Mouse (Mus musculus) heart, postnatal 0 days (tissue): Measurements from ENCODE around the gene Cwc25. TPM values are rescaled to one million over a fixed set of nuclear protein-coding genes. Genes with fewer than 3 reads are reported as not detected.

Source experiments
- ATAC-seq: fragments of 200-750 bp; cut with Nextera tagmentation; 2 replicates; pipeline ENCODE4 v1.8.0; 2017; ENCODE audit warnings: low read depth, moderate number of reproducible peaks, moderate library complexity; ENCODE audit not compliant: insufficient read depth
- DNase-seq: peaks from one replicate; pipeline ENCODE4 v3.0.0-alpha.2; 2016; ENCODE audit warnings: low spot score
- H3K27ac ChIP-seq: fragments of 300-500 bp; sonication (generic); 2 replicates; pipeline ENCODE4 v1.5.1; 2014; ENCODE audit warnings: low read depth, mild to moderate bottlenecking
- H3K27me3 ChIP-seq: fragments of 300-500 bp; sonication (generic); 2 replicates; pipeline ENCODE4 v1.6.1; 2014; ENCODE audit warnings: low read length, mixed read lengths; ENCODE audit not compliant: control insufficient read depth, insufficient read depth
- H3K36me3 ChIP-seq: fragments of 300-500 bp; sonication (generic); replicated peaks from 2 replicates; pipeline ENCODE4 v1.6.1; 2014; ENCODE audit warnings: low read length, mixed read lengths; ENCODE audit not compliant: control insufficient read depth, insufficient read depth
- H3K4me1 ChIP-seq: fragments of 300-500 bp; sonication (generic); 2 replicates; pipeline ENCODE4 v1.6.1; 2014; ENCODE audit warnings: antibody characterized with exemption; ENCODE audit not compliant: control insufficient read depth, insufficient read depth
- H3K4me2 ChIP-seq: fragments of 300-500 bp; sonication (generic); 2 replicates; pipeline ENCODE4 v1.6.1; 2014; ENCODE audit warnings: low read depth, mild to moderate bottlenecking, low read length, moderate library complexity
- H3K4me3 ChIP-seq: fragments of 300-500 bp; sonication (generic); 2 replicates; pipeline ENCODE4 v1.5.1; 2014; ENCODE audit warnings: low read depth, low read length
- H3K9ac ChIP-seq: fragments of 300-500 bp; sonication (generic); replicated peaks from 2 replicates; pipeline ENCODE4 v1.6.1; 2014; ENCODE audit warnings: low read depth, low read length, mixed read lengths
- H3K9me3 ChIP-seq: fragments of 300-500 bp; sonication (generic); replicated peaks from 2 replicates; pipeline ENCODE4 v1.6.1; 2016; ENCODE audit warnings: low read length; ENCODE audit not compliant: control insufficient read depth
- CTCF ChIP-seq: IDR thresholded peaks from 2 replicates; pipeline ENCODE4 v1.5.1; 2016; ENCODE audit warnings: antibody characterized with exemption, control low read depth, low read depth
- EP300 ChIP-seq: IDR thresholded peaks from 2 replicates; pipeline ENCODE4 v1.6.1; 2016; ENCODE audit warnings: antibody characterized with exemption, low read depth
- WGBS: fragments of 180-500 bp; shearing (Covaris S2); extraction: QIAGEN DNeasy Blood & Tissue Kit; methylation state at CpG from one replicate; pipeline ENCODE4 v1.1.7; 2014; 5-methylcytosine and 5-hydroxymethylcytosine counted together
- polyA plus RNA-seq: library from polyadenylated mRNA; unstranded; fragments of >200 nt; fragmentation: Nextera tagmentation; extraction: Ambion mirVana; gene quantifications from 2 replicates; pipeline ENCODE4 v1.2.1, GENCODE M21; 2015
- total RNA-seq: library from RNA; depleted of rRNA; stranded (reverse); fragments of >200 nt; gene quantifications from 2 replicates; pipeline ENCODE4 v1.2.3, GENCODE M21; 2014; ENCODE audit warnings: low replicate concordance; rRNA removed

Cwc25 gene
- total RNA-seq: 3.2 and 3.5 TPM in 2 replicates
- polyA plus RNA-seq: 7.7 and 8.2 TPM in 2 replicates

GRCm38 (mm10) chr11:97766154-97766881, at the start of gene Cwc25:
TSS of gene Cwc25 (minus strand) at chr11:97766556.
- ATAC-seq (peak; percentile 97), DNase-seq (peak; percentile 93)
- H3K4me1 ChIP-seq: peaks cover 10% of the 10 kb centered on the region
- H3K4me3 ChIP-seq: peak within 1 kb of the TSS; percentile 86
- peak within 1 kb of the TSS; percentile 89 for H3K27ac ChIP-seq
- H3K4me2 ChIP-seq: peak within 1 kb of the TSS; percentile 91
- H3K9me3 ChIP-seq: no peaks in the 10 kb centered on the region
- peaks cover 21% of the 10 kb centered on the region for H3K36me3 ChIP-seq
- TF ChIP-seq EP300 (no peak), CTCF (no peak)
- under 1% methylated on average over 38 of the region's 38 CpGs for WGBS
- no peaks in the 10 kb centered on the region for H3K27me3 ChIP-seq
- H3K9ac ChIP-seq: peak within 1 kb of the TSS; percentile 92

GRCm38 (mm10) chr11:97815736-97816135, 49.4 kb upstream of the Cwc25 start:
- ATAC-seq (no peak), DNase-seq (no peak)
- H3K4me2 ChIP-seq: no peak overlapping the region
- H3K4me3 ChIP-seq: no peak overlapping the region
- no peaks in the 10 kb centered on the region for H3K27me3 ChIP-seq
- WGBS: 77% methylated on average over 11 of the region's 11 CpGs
- no peak overlapping the region for H3K9ac ChIP-seq
- no peaks in the 10 kb centered on the region for H3K9me3 ChIP-seq
- H3K27ac ChIP-seq: no peak overlapping the region
- H3K36me3 ChIP-seq: peaks cover 26% of the 10 kb centered on the region
- TF ChIP-seq EP300 (no peak), CTCF (no peak)
- H3K4me1 ChIP-seq: peaks cover 66% of the 10 kb centered on the region

GRCm38 (mm10) chr11:97813746-97814515, 47.6 kb upstream of the Cwc25 start:
- WGBS: 75% methylated on average over 17 of the region's 17 CpGs
- Histone ChIP-seq H3K27me3 (no peaks in the 10 kb centered on the region), H3K9ac (no peak overlapping the region), H3K4me1 (peaks cover 70% of the 10 kb centered on the region), H3K4me3 (no peak overlapping the region), H3K27ac (no peak overlapping the region), H3K9me3 (no peaks in the 10 kb centered on the region), H3K4me2 (no peak overlapping the region), H3K36me3 (peaks cover 31% of the 10 kb centered on the region)
- ATAC-seq: no peak
- DNase-seq: no peak
- TF ChIP-seq EP300 (no peak), CTCF (no peak)

GRCm38 (mm10) chr11:97813085-97813484, 46.7 kb upstream of the Cwc25 start:
- TF ChIP-seq CTCF (no peak), EP300 (no peak)
- 50% methylated on average over 7 of the region's 7 CpGs for WGBS
- H3K4me3 ChIP-seq: no peak overlapping the region
- H3K36me3 ChIP-seq: peaks cover 31% of the 10 kb centered on the region
- H3K27me3 ChIP-seq: no peaks in the 10 kb centered on the region
- DNase-seq (no peak), ATAC-seq (no peak)
- H3K27ac ChIP-seq: no peak overlapping the region
- no peak overlapping the region for H3K9ac ChIP-seq
- no peaks in the 10 kb centered on the region for H3K9me3 ChIP-seq
- H3K4me2 ChIP-seq: no peak overlapping the region
- peaks cover 70% of the 10 kb centered on the region for H3K4me1 ChIP-seq

- Histone ChIP-seq H3K27me3 (no peaks in the 10 kb centered on the region), H3K4me1 (peaks cover 67% of the 10 kb centered on the region), H3K27ac (no peak overlapping the region), H3K36me3 (peaks cover 31% of the 10 kb centered on the region), H3K4me3 (no peak overlapping the region), H3K9me3 (no peaks in the 10 kb centered on the region), H3K4me2 (no peak overlapping the region), H3K9ac (no peak overlapping the region)
- ATAC-seq: no peak
- no peak for DNase-seq
- TF ChIP-seq EP300: no peak
- TF ChIP-seq CTCF: no peak
- WGBS: 62% methylated on average over 3 of the region's 3 CpGs
These were observed 46.1 kb upstream of the Cwc25 start for GRCm38 (mm10) chr11:97812491-97812921.
